Mouse (Mus musculus): ENCODE results near the gene Nup155. TPM values are rescaled to one million over a fixed set of nuclear protein-coding genes. Genes with fewer than 3 reads are reported as not detected.
A peak's percentile ranks its signal among the peaks of the same experiment; 100 is the strongest.
"Not testable (repeated sequence)": the region's sequence is repeated elsewhere in the genome, so short reads cannot be mapped to it uniquely, and the experiment has no call there.

Gene Nup155
- 9.1 and 9.5 TPM in 2 replicates for polyA plus RNA-seq (2015; fragmentation: Nextera tagmentation; extraction: Ambion mirVana)

DNA sequence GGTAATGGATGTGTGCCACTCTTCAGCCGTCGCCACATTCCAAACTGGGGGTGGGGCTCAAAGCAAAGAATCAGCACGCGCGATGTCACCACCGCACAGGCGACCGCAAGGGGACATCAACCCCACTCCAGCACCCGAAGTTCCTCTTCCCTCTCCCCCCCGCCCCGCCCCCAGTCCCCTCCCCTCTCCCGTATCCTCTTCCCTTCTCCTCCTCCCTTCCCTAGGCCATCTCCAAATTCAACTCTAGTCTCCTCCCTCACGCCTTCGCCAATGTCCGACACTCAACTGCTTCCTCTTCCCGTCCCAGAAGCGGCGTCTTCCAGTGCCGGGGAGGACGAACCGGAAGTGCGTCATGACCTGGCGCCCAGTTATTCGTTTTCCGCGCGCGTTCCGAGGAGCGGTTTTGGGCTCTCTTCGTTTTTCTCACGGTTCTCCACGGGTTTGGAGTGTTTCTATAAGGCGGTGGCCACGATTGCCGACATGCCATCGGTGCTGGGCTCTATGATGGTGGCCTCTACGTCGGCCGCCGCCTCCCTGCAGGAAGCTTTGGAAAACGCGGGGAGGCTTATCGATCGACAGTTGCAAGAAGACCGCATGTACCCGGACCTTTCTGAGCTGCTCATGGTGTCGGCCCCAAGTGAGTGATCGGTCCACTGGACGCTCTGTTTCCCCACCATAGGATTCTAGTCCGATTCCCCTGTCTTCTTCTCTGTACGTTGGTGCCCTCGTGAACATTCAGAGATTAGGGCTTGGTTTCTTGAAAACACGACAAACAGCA, at the start of gene Nup155:
Nup155 (plus strand) TSS at position 308 of the 778 bp plus-strand sequence.
- ATAC-seq (ENCODE audit: low read depth), result peak; percentile 93
- H3K27ac ChIP-seq (ENCODE audit: low read length), result peak within 1 kb of the TSS; percentile 76
- no peaks in the 10 kb centered on the region for H3K27me3 ChIP-seq (ENCODE audit: control insufficient read depth, insufficient read depth, low read depth, low read length)
- H3K9ac ChIP-seq (ENCODE audit: low read depth, low read length), result peak within 1 kb of the TSS; percentile 78
- peaks cover 11% of the 10 kb centered on the region for H3K36me3 ChIP-seq (ENCODE audit: control insufficient read depth, insufficient read depth)
- WGBS (ENCODE audit: insufficient replicate concordance), result under 1% methylated on average over 52 of the region's 54 CpGs
- H3K4me2 ChIP-seq (ENCODE audit: low read depth, low read length), result peak within 1 kb of the TSS; percentile 79
- H3K9me3 ChIP-seq (replicated peaks; ENCODE audit: control insufficient read depth, low read length), result no peaks in the 10 kb centered on the region
- H3K4me1 ChIP-seq (ENCODE audit: control insufficient read depth, low read depth, low read length), result peaks cover 18% of the 10 kb centered on the region
- H3K4me3 ChIP-seq (ENCODE audit: low read depth, low read length), result peak within 1 kb of the TSS; percentile 78

DNA sequence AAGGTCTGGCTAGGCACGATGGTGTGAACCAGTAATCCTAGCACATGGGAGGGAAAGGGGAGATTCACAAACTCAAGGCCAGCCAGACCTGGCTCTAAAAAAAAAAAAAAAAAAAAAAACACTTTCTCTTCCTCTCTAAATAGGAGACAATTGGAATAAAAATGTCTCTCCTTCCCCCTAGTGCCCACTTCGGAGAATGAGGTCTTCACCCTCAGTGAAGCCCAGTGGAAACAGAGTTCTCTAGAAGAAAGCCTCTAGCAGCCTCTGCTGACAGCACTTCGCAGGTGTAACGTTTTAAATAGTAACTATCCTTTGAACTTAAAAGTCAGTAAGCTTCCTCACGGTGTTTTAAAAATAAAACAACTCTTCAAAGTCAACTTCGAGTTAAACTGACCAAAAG, 43.9 kb upstream of the Nup155 start:
- ATAC-seq (ENCODE audit: low read depth), result no peak
- Histone ChIP-seq H3K27ac (ENCODE audit: low read length) (no peak overlapping the region), H3K4me1 (ENCODE audit: control insufficient read depth, low read depth, low read length) (no peaks in the 10 kb centered on the region), H3K27me3 (ENCODE audit: control insufficient read depth, insufficient read depth, low read depth, low read length) (no peaks in the 10 kb centered on the region), H3K9ac (ENCODE audit: low read depth, low read length) (no peak overlapping the region), H3K4me3 (ENCODE audit: low read depth, low read length) (no peak overlapping the region), H3K36me3 (ENCODE audit: control insufficient read depth, insufficient read depth) (no peaks in the 10 kb centered on the region), H3K4me2 (ENCODE audit: low read depth, low read length) (no peak overlapping the region), H3K9me3 (replicated peaks; ENCODE audit: control insufficient read depth, low read length) (no peaks in the 10 kb centered on the region)
- WGBS (ENCODE audit: insufficient replicate concordance), result 68% methylated on average over 6 of the region's 6 CpGs

DNA sequence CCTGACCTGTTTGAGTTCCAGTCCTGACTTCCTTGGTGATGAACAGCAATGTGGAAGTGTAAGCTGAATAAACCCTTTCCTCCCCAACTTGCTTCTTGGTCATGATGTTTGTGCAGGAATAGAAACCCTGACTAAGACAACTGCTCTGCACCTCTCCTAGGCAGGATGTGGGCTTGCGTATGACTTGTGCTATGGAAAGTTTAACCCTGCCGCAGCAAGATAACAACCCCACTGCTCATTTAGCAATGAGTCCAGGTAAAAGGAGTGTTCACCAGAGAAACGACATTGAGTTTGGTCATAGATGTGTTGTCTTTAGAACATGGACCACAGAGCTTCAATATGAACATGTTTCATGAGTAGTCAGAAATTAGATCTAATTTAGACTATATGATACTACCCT, 35.9 kb upstream of the Nup155 start:
- ATAC-seq (ENCODE audit: low read depth); H3K36me3 ChIP-seq (ENCODE audit: control insufficient read depth, insufficient read depth); H3K9ac ChIP-seq (ENCODE audit: low read depth, low read length); H3K4me1 ChIP-seq (ENCODE audit: control insufficient read depth, low read depth, low read length); H3K27me3 ChIP-seq (ENCODE audit: control insufficient read depth, insufficient read depth, low read depth, low read length); H3K27ac ChIP-seq (ENCODE audit: low read length); H3K9me3 ChIP-seq (replicated peaks; ENCODE audit: control insufficient read depth, low read length); H3K4me3 ChIP-seq (ENCODE audit: low read depth, low read length); H3K4me2 ChIP-seq (ENCODE audit: low read depth, low read length): not testable (repeated sequence)
- 78% methylated on average over 3 of the region's 3 CpGs for WGBS (ENCODE audit: insufficient replicate concordance)

GRCm38 (mm10) chr15:8082139-8082538, 26.9 kb upstream of the Nup155 start:
- Histone ChIP-seq H3K9me3 (replicated peaks; ENCODE audit: control insufficient read depth, low read length) (no peaks in the 10 kb centered on the region), H3K4me2 (ENCODE audit: low read depth, low read length) (no peak overlapping the region), H3K36me3 (ENCODE audit: control insufficient read depth, insufficient read depth) (peaks cover 5% of the 10 kb centered on the region), H3K4me1 (ENCODE audit: control insufficient read depth, low read depth, low read length) (no peaks in the 10 kb centered on the region), H3K27ac (ENCODE audit: low read length) (no peak overlapping the region), H3K4me3 (ENCODE audit: low read depth, low read length) (no peak overlapping the region), H3K27me3 (ENCODE audit: control insufficient read depth, insufficient read depth, low read depth, low read length) (no peaks in the 10 kb centered on the region), H3K9ac (ENCODE audit: low read depth, low read length) (no peak overlapping the region)
- ATAC-seq (ENCODE audit: low read depth), result no peak
- WGBS (ENCODE audit: insufficient replicate concordance), result 78% methylated on average over 8 of the region's 8 CpGs

DNA sequence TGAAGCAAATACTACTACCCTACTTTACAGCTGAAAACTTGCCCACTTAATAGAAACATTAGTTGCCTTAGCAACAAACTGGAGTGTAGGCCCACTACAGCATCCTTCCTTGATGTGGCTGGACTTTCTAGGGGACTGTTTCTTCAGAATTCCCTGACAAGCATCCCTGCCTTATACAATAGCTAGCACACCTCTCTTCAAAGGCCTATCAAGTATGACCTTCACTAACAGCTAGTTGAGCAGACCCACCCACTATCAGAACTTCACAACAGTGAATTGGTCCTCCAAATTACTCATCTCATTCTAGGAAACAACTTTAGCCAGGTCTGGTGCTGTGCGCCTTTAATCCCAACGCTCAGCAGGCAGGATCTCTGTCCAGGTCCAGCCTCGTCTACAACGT, 21.8 kb upstream of the Nup155 start:
- H3K4me1 ChIP-seq (ENCODE audit: control insufficient read depth, low read depth, low read length), result no peaks in the 10 kb centered on the region
- H3K4me2 ChIP-seq (ENCODE audit: low read depth, low read length), result no peak overlapping the region
- WGBS (ENCODE audit: insufficient replicate concordance), result 82% methylated on average over 4 of the region's 4 CpGs
- no peaks in the 10 kb centered on the region for H3K27me3 ChIP-seq (ENCODE audit: control insufficient read depth, insufficient read depth, low read depth, low read length)
- no peak for ATAC-seq (ENCODE audit: low read depth)
- peaks cover 5% of the 10 kb centered on the region; the same call in 1 of the 2 replicates for H3K36me3 ChIP-seq (ENCODE audit: control insufficient read depth, insufficient read depth)
- no peak overlapping the region for H3K27ac ChIP-seq (ENCODE audit: low read length)
- H3K4me3 ChIP-seq (ENCODE audit: low read depth, low read length), result no peak overlapping the region
- no peak overlapping the region for H3K9ac ChIP-seq (ENCODE audit: low read depth, low read length)
- no peaks in the 10 kb centered on the region for H3K9me3 ChIP-seq (replicated peaks; ENCODE audit: control insufficient read depth, low read length)

GRCm38 (mm10) chr15:8088715-8089114, 20.4 kb upstream of the Nup155 start:
- Histone ChIP-seq H3K4me3 (ENCODE audit: low read depth, low read length) (no peak overlapping the region), H3K9ac (ENCODE audit: low read depth, low read length) (no peak overlapping the region), H3K4me1 (ENCODE audit: control insufficient read depth, low read depth, low read length) (no peaks in the 10 kb centered on the region), H3K9me3 (replicated peaks; ENCODE audit: control insufficient read depth, low read length) (no peaks in the 10 kb centered on the region), H3K36me3 (ENCODE audit: control insufficient read depth, insufficient read depth) (peaks cover 5% of the 10 kb centered on the region; the same call in 1 of the 2 replicates), H3K4me2 (ENCODE audit: low read depth, low read length) (no peak overlapping the region), H3K27me3 (ENCODE audit: control insufficient read depth, insufficient read depth, low read depth, low read length) (no peaks in the 10 kb centered on the region), H3K27ac (ENCODE audit: low read length) (no peak overlapping the region)
- WGBS (ENCODE audit: insufficient replicate concordance), result 73% methylated on average over 3 of the region's 3 CpGs
- ATAC-seq (ENCODE audit: low read depth), result no peak

DNA sequence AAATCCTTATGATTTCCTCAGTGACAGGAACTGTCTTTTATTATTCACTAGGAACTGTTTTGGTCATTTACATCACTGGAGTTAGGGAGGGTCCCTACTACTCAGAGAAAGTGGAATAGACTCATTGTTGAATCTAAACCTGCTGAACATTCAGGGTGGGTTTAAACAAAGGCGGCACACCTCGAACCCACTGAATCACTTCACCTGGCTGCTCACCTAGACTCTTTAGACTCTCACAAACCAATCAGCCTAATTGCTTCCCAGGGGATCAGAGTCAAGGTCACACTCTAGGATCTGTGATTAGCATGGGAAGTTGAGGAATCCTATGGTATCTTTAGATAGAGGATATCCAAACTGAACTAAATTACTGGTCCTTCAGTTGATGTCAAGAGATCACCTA, 18.4 kb upstream of the Nup155 start:
- 94% methylated on average over 2 of the region's 2 CpGs for WGBS (ENCODE audit: insufficient replicate concordance)
- Histone ChIP-seq H3K4me2 (ENCODE audit: low read depth, low read length) (no peak overlapping the region), H3K27ac (ENCODE audit: low read length) (no peak overlapping the region), H3K27me3 (ENCODE audit: control insufficient read depth, insufficient read depth, low read depth, low read length) (no peaks in the 10 kb centered on the region), H3K9me3 (replicated peaks; ENCODE audit: control insufficient read depth, low read length) (no peaks in the 10 kb centered on the region), H3K4me1 (ENCODE audit: control insufficient read depth, low read depth, low read length) (no peaks in the 10 kb centered on the region), H3K36me3 (ENCODE audit: control insufficient read depth, insufficient read depth) (peaks cover 5% of the 10 kb centered on the region; the same call in 1 of the 2 replicates), H3K9ac (ENCODE audit: low read depth, low read length) (no peak overlapping the region), H3K4me3 (ENCODE audit: low read depth, low read length) (no peak overlapping the region)
- no peak for ATAC-seq (ENCODE audit: low read depth)

DNA sequence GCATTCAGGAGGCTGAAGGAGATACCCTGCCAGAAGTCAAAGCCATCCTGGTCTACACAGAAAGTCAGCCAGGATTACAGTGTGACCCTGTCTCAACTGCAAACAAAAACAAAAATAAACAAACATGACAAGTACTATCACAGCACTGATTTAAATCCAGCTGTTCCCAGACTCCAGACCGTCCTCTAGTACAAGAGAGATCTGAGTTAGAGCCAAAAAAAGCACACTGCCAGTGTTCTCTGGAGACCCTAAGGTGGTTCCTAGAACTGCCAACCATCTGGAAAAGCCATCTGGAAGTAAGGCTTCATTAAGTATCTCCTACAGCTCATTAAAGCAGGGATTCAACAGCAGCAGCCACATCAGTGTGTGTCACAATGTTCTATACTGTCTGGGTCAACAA, 16.4 kb upstream of the Nup155 start:
- H3K9me3 ChIP-seq (replicated peaks; ENCODE audit: control insufficient read depth, low read length); ATAC-seq (ENCODE audit: low read depth): not testable (repeated sequence)
- 87% methylated on average over 1 of the region's 1 CpGs for WGBS (ENCODE audit: insufficient replicate concordance)

DNA sequence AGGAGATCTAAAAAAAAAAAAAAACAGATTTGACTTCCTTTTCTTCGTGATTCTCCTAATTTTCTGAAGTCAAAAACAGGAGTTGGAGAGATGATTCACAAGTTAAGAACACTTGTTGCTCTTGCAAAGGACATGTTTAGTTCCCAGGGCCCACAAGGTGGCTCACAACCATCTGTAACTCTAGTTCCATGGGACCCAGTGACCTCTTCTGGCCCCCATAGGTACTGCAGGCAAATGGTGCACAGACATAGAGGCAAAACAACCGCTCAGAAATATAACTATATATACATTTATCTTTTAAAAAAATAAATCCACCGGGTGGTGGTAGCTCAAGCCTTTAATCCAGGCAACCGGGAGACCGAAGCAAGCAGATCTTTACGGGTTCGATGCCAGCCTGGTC, 11.2 kb upstream of the Nup155 start:
- H3K27me3 ChIP-seq (ENCODE audit: control insufficient read depth, insufficient read depth, low read depth, low read length), result no peaks in the 10 kb centered on the region
- no peak overlapping the region for H3K27ac ChIP-seq (ENCODE audit: low read length)
- H3K4me1 ChIP-seq (ENCODE audit: control insufficient read depth, low read depth, low read length), result peaks cover 4% of the 10 kb centered on the region; the same call in 1 of the 2 replicates
- no peaks in the 10 kb centered on the region; the same call in 1 of the 2 replicates for H3K36me3 ChIP-seq (ENCODE audit: control insufficient read depth, insufficient read depth)
- H3K9me3 ChIP-seq (replicated peaks; ENCODE audit: control insufficient read depth, low read length), result no peaks in the 10 kb centered on the region; the same call in 1 of the 2 replicates
- ATAC-seq (ENCODE audit: low read depth), result peak; percentile 44; the same call in 1 of the 2 replicates
- peak overlapping the region; percentile 57 for H3K4me3 ChIP-seq (ENCODE audit: low read depth, low read length)
- WGBS (ENCODE audit: insufficient replicate concordance), result 19% methylated on average over 7 of the region's 7 CpGs
- no peak overlapping the region for H3K9ac ChIP-seq (ENCODE audit: low read depth, low read length)
- H3K4me2 ChIP-seq (ENCODE audit: low read depth, low read length), result peak overlapping the region; percentile 68

More for the DNA sequence above, 16.4 kb upstream of the Nup155 start:
- H3K4me2 ChIP-seq (ENCODE audit: low read depth, low read length); H3K4me1 ChIP-seq (ENCODE audit: control insufficient read depth, low read depth, low read length); H3K9ac ChIP-seq (ENCODE audit: low read depth, low read length); H3K27me3 ChIP-seq (ENCODE audit: control insufficient read depth, insufficient read depth, low read depth, low read length); H3K4me3 ChIP-seq (ENCODE audit: low read depth, low read length); H3K27ac ChIP-seq (ENCODE audit: low read length); H3K36me3 ChIP-seq (ENCODE audit: control insufficient read depth, insufficient read depth): not testable (repeated sequence)
